Mouse (Mus musculus) bone marrow, adult 2 months (tissue): ENCODE measurements around the gene Wdr81. TPM values are rescaled to one million over a fixed set of nuclear protein-coding genes. Genes with fewer than 3 reads are reported as not detected.

Source experiments
- H3K27ac ChIP-seq: fragments of 200-500 bp; 2 replicates; pipeline ENCODE4 v1.5.1; 2012; ENCODE audit warnings: low read depth, mild to moderate bottlenecking, control low read depth, inconsistent platforms, low read length; ENCODE audit not compliant: control insufficient read depth, poor library complexity, insufficient read depth
- H3K4me1 ChIP-seq: fragments of 200-500 bp; 2 replicates; pipeline ENCODE4 v1.6.1; 2011; ENCODE audit warnings: low read length; ENCODE audit not compliant: control insufficient read depth, insufficient read depth
- H3K4me3 ChIP-seq: fragments of 200-500 bp; replicated peaks from 2 replicates; pipeline ENCODE3; 2011; ENCODE audit warnings: mild to moderate bottlenecking, low read depth, low read length, control low read depth; ENCODE audit not compliant: control insufficient read depth
- CTCF ChIP-seq: fragments of 200-500 bp; IDR thresholded peaks from 2 replicates; pipeline ENCODE4 v1.5.1; 2011; ENCODE audit warnings: low read length, control low read depth; ENCODE audit not compliant: control insufficient read depth, insufficient read depth
- POLR2A ChIP-seq: fragments of 200-500 bp; IDR thresholded peaks from 2 replicates; pipeline ENCODE4 v1.6.1; 2011; ENCODE audit warnings: low read depth, mild to moderate bottlenecking, control low read depth, low read length, borderline replicate concordance; ENCODE audit not compliant: control insufficient read depth
- WGBS: fragments of 180-500 bp; shearing (Covaris S2); methylation state at CpG from one replicate; pipeline ENCODE4 v1.1.7; 2018; 5-methylcytosine and 5-hydroxymethylcytosine counted together
- polyA plus RNA-seq: library from polyadenylated mRNA; stranded (reverse); fragments of >200 nt; gene quantifications from 2 replicates; pipeline ENCODE4 v1.2.4, GENCODE M21; 2011; ENCODE audit warnings: low replicate concordance; ENCODE audit not compliant: missing spikeins, insufficient read depth, insufficient read length

Wdr81 gene
- polyA plus RNA-seq, 1 experiment, result 33.5 TPM

- H3K27ac ChIP-seq, result no peak overlapping the region
- no peak overlapping the region for H3K4me3 ChIP-seq
Observed at GRCm38 (mm10) chr11:75438804-75439203, 15.7 kb downstream of the Wdr81 start.

GRCm38 (mm10) chr11:75438194-75438593 lies 16.3 kb downstream of the Wdr81 start:
- no peak overlapping the region for H3K4me3 ChIP-seq
- WGBS, result 83% methylated on average over 13 of the region's 13 CpGs

More at GRCm38 (mm10) chr11:75438804-75439203, 15.7 kb downstream of the Wdr81 start:
- TF ChIP-seq CTCF (no peak), POLR2A (no peak)
- WGBS, result 88% methylated on average over 3 of the region's 3 CpGs
- H3K4me1 ChIP-seq, result no peaks in the 10 kb centered on the region

GRCm38 (mm10) chr11:75434138-75434537 lies 20.4 kb downstream of the Wdr81 start:
- Histone ChIP-seq H3K4me3 (no peak overlapping the region), H3K4me1 (no peaks in the 10 kb centered on the region), H3K27ac (no peak overlapping the region)
- WGBS, result 88% methylated on average over 5 of the region's 5 CpGs
- no peak for TF ChIP-seq POLR2A
- TF ChIP-seq CTCF, result peak; percentile 44

More at GRCm38 (mm10) chr11:75438194-75438593, 16.3 kb downstream of the Wdr81 start:
- Histone ChIP-seq H3K4me1 (no peaks in the 10 kb centered on the region), H3K27ac (no peak overlapping the region)
- TF ChIP-seq CTCF, result no peak

GRCm38 (mm10) chr11:75431307-75431706 lies 23.2 kb downstream of the Wdr81 start:
- H3K4me3 ChIP-seq, result no peak overlapping the region
- 69% methylated on average over 11 of the region's 11 CpGs for WGBS
- TF ChIP-seq POLR2A, result no peak
- TF ChIP-seq CTCF, result no peak
- no peaks in the 10 kb centered on the region; the same call in 1 of the 2 replicates for H3K4me1 ChIP-seq
- no peak overlapping the region for H3K27ac ChIP-seq

- TF ChIP-seq POLR2A, result no peak
- no peak for TF ChIP-seq CTCF
- H3K4me3 ChIP-seq, result no peak overlapping the region
- H3K27ac ChIP-seq, result peak overlapping the region; percentile 65
- H3K4me1 ChIP-seq, result no peaks in the 10 kb centered on the region; the same call in 1 of the 2 replicates
- WGBS, result 21% methylated on average over 9 of the region's 9 CpGs
Observed at GRCm38 (mm10) chr11:75429019-75429705, 25.4 kb downstream of the Wdr81 start.

- H3K4me1 ChIP-seq, result no peaks in the 10 kb centered on the region; the same call in 1 of the 2 replicates
- TF ChIP-seq CTCF (no peak), POLR2A (no peak)
- H3K4me3 ChIP-seq, result no peak overlapping the region
- WGBS, result 88% methylated on average over 3 of the region's 3 CpGs
- no peak overlapping the region for H3K27ac ChIP-seq
Observed at GRCm38 (mm10) chr11:75424459-75424858, 30.1 kb downstream of the Wdr81 start.

GRCm38 (mm10) chr11:75424033-75424432 lies 30.5 kb downstream of the Wdr81 start:
- WGBS, result 85% methylated on average over 9 of the region's 9 CpGs
- Histone ChIP-seq H3K4me3 (no peak overlapping the region), H3K4me1 (no peaks in the 10 kb centered on the region; the same call in 1 of the 2 replicates), H3K27ac (no peak overlapping the region)
- TF ChIP-seq CTCF, result no peak
- TF ChIP-seq POLR2A, result no peak

- Histone ChIP-seq H3K4me3 (no peak overlapping the region), H3K4me1 (no peaks in the 10 kb centered on the region), H3K27ac (no peak overlapping the region)
- 92% methylated on average over 3 of the region's 3 CpGs for WGBS
- no peak for TF ChIP-seq CTCF
- no peak for TF ChIP-seq POLR2A
Observed at GRCm38 (mm10) chr11:75423091-75423490, 31.4 kb downstream of the Wdr81 start.

GRCm38 (mm10) chr11:75422013-75422792 lies 32.3 kb downstream of the Wdr81 start, which contains the start of gene Serpinf1:
Gene Serpinf1 (minus strand): TSS chr11:75422701.
- no peak within 1 kb of the TSS for H3K4me3 ChIP-seq
- no peak for TF ChIP-seq CTCF
- no peak for TF ChIP-seq POLR2A
- no peak within 1 kb of the TSS for H3K27ac ChIP-seq
- H3K4me1 ChIP-seq, result no peaks in the 10 kb centered on the region; the same call in 1 of the 2 replicates
- WGBS, result 43% methylated on average over 10 of the region's 10 CpGs
